Mouse (Mus musculus) G1E (cell line): ENCODE measurements at regions not wholly inside any gene's neighbourhood (a gene's known extent, or its start where the extent isn't known, plus 50 kb on each side); places are given as distances from the start of the nearest gene placed in this dataset.

Experiments used
- CTCF ChIP-seq: IDR thresholded peaks from 2 replicates; pipeline ENCODE4 v1.5.1; 2012; ENCODE audit warnings: low read depth, low read length, inconsistent platforms, mixed read lengths
- TAL1 ChIP-seq: conservative IDR thresholded peaks from 2 replicates; pipeline ENCODE4 v1.6.1; 2012; ENCODE audit warnings: low read depth, low read length, inconsistent platforms, mixed read lengths

DNA sequence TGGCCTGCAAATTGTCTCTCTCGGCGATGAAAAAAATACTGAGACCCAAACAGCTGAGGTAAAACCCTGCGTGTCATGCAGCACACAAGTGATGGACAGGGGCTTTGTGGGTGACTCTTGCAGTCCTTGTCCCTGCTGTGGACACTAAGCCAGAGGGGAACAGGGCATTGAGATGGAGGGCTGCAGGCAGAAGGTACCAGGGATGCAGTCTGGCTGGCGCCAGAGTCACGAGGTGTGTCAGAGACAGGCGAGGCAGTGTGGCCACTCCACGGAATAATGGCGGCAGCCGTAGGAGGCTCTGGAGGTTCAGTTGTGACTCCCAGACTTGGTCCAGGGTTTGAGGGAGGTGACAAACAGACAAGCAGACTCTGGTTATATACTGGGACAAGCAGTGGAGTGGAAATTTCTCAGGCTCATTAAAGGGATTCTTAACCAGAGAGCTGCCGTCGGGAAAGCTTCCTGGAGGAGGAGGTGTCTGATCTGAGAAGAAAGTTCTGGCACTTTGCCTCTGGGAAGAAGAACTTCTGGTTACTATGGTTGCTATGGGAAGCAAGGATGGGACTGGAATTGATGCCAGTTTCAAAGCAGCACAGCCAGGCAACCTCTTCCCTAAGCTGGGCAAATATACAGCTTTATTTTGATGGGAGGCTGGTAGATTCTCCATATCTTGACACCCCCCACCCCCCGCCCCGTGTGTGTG, 352.8 kb downstream of the Ptpru start:
- no peak for TF ChIP-seq CTCF
- TF ChIP-seq TAL1: no peak
